Mouse (Mus musculus) adrenal gland, adult (tissue): ENCODE measurements at regions not wholly inside any gene's neighbourhood (a gene's known extent, or its start where the extent isn't known, plus 50 kb on each side); places are given as distances from the start of the nearest gene placed in this dataset.
A peak's percentile ranks its signal among the peaks of the same experiment; 100 is the strongest.
"Not testable (repeated sequence)": the region's sequence is repeated elsewhere in the genome, so short reads cannot be mapped to it uniquely, and the experiment has no call there.

Source experiments
- DNase-seq, 2 experiments: peaks; one replicate each; pipeline ENCODE4 v3.0.0; 2022 to 2023; ENCODE audit warnings: low spot score in 1 of 2; ENCODE audit not compliant: inconsistent age in 2 of 2

GRCm38 (mm10) chr12:32122915-32123314 lies 61.8 kb upstream of the Prkar2b start:
- peak; percentile 71 to 86 for DNase-seq

GRCm38 (mm10) chr12:32122007-32122406 lies 60.9 kb upstream of the Prkar2b start:
- not testable (repeated sequence) for DNase-seq

DNA sequence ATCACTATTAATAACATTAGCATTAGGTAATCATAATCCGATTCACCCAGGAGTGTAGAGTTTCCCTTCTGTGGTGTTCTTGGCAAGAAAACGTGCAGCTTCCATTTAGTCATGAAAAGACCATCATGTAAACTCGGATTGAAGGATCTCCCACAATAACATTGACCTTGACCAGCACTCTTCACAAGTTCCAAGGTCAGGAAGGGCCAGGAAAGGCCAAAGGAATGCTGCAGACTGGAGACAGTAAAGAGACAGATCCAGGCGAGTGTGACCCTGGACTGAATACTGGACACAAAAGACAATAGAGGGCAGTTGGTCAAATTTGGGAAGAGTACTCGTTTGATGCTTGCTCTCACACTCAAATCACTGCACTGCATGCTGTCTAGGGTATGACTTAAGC lies 51.6 kb upstream of the Prkar2b start:
- peak; percentile 61 to 78 for DNase-seq

GRCm38 (mm10) chr12:32111508-32112119 lies 50.5 kb upstream of the Prkar2b start:
- DNase-seq, result peak in 1 of 2 experiments; percentile 66

- DNase-seq, result peak; percentile 42 to 81
Observed at GRCm38 (mm10) chr12:32110903-32111302, 49.8 kb upstream of the Prkar2b start.
